2 mouse cellular contexts compared by ENCODE assay signal in the genomic region with DNA sequence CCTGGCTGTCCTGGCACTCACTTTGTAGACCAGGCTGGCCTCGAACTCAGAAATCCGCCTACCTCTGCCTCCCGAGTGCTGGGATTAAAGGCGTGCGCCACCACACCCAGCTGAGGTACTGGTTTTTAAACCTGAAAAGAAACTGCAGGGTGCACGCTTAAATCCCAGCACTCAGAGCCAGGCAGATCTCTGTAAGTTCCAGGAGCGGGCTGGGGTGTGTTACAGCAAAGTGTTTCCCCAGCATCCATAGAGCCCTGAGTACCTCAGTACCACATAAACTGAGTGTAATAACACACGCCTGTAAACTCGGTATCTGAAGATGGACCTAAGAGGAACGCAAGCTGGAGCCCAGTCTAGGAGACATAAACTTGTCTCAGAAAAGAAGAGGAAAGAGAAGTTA.
TF ChIP-seq lines count a peak whose summit lies in the region.

No protein-coding gene starts in this region.

TF ChIP-seq in CH12.LX, 34 proteins besides CTCF, POLR2A, EP300 and RAD21:
- TF ChIP-seq ZNF384 (IDR thresholded peaks at IDR 0.05; ENCODE audit: low read depth, low read length), result peak; percentile 44; the same call in 1 of the 2 replicates
- 0 out of 2 replicates have a peak, but pooled peaks have one; percentile 19 for TF ChIP-seq TCF12 (IDR thresholded peaks at IDR 0.05; ENCODE audit: low read depth, low read length)
- no peak for TF ChIP-seq UBTF (IDR thresholded peaks at IDR 0.05; ENCODE audit: low read depth, low read length)

TF ChIP-seq in ES-E14, 5 proteins besides CTCF, POLR2A, EP300 and RAD21:
- TF ChIP-seq ZC3H11A (IDR thresholded peaks at IDR 0.05; ENCODE audit: borderline replicate concordance, low read depth, low read length), result no peak
- 0 out of 2 replicates have a peak, but pooled peaks have one; percentile 6 for TF ChIP-seq ZNF384 (IDR thresholded peaks at IDR 0.05; ENCODE audit: low read depth, low read length)
- no peak for TF ChIP-seq MAFK (IDR thresholded peaks at IDR 0.05; ENCODE audit: insufficient read depth, low read depth, low read length)
- TF ChIP-seq HCFC1 (IDR thresholded peaks at IDR 0.05; ENCODE audit: borderline replicate concordance, insufficient read depth, low read length), result no peak
- no peak for TF ChIP-seq CHD2 (IDR thresholded peaks at IDR 0.05; ENCODE audit: low read depth, low read length)
